In genomic region chr4:62454995-62455394, GRCm38 (mm10) we compare ENCODE assay signal across 8 mouse cellular contexts. TPM values are rescaled to one million over a fixed set of nuclear protein-coding genes. Genes with fewer than 3 reads are reported as not detected.
A peak's percentile ranks its signal among the peaks of the same experiment; 100 is the strongest.
DNase-seq lines count a peak whose midpoint lies in the region; ATAC-seq lines count a peak whose summit lies in the region.

No protein-coding gene starts in this region.

- intact Hi-C loops in heart, postnatal 25 days (cut with DNase I) = loop anchor here (5.0 kb wide), 2 partner anchors 52 to 307 kb away; no protein-coding TSS in a partner anchor

- ATAC-seq in common myeloid progenitor, adult 5-6 weeks (replicated peaks; ENCODE audit: low read depth, poor library complexity, severe bottlenecking) = peak; percentile 84

- DNase-seq in heart, adult 8-10 months (ENCODE audit: low spot score) = peak; percentile 33
- DNase-seq in heart, postnatal 25 days (ENCODE audit: low spot score) = no peak
- DNase-seq in 3T3-L1 (ENCODE audit: low read depth, low spot score) (peak; percentile 57), MEL-GATA-1-ER (ENCODE audit: extremely low read depth, low read depth) (peak; percentile 31)
- peak; percentile 58 for DNase-seq in kidney, adult 9 months
- DNase-seq in lung, postnatal 25 days (ENCODE audit: low spot score) = peak; percentile 35
- peak; percentile 77 for DNase-seq in thymus, postnatal 4 days

RNA-seq across cellular contexts. Expression of gene Wdr31, which starts 15.7 kb away (rescaled TPM):
- total RNA-seq in heart, adult 8-10 months (2022) = under 1 TPM; 0.44 to 0.90 (median 0.61) TPM
- total RNA-seq in heart, postnatal 25 days (2021) = under 1 TPM; 0.42 to 0.48 TPM
- total RNA-seq in common myeloid progenitor, adult 5-6 weeks (2017) = 0.39 and 0.82 TPM in 2 replicates

RNA-seq across cellular contexts. Expression of gene Rnf183, which starts 19.9 kb away (rescaled TPM):
- not detected for total RNA-seq in heart, adult 8-10 months (2022)
- total RNA-seq in heart, postnatal 25 days (2021) = not detected
- not detected in 2 replicates for total RNA-seq in common myeloid progenitor, adult 5-6 weeks (2017)

RNA-seq across cellular contexts. Expression of gene Bspry, which starts 24.9 kb away (rescaled TPM):
- under 1 TPM in 2 of 4 experiments, not detected in 2; 0.16 to 0.23 TPM for total RNA-seq in heart, adult 8-10 months (2022)
- not detected for total RNA-seq in heart, postnatal 25 days (2021)
- total RNA-seq in common myeloid progenitor, adult 5-6 weeks (2017) = 0.27 TPM in 1 of 2 replicates, not detected in the other

RNA-seq across cellular contexts. Expression of gene Prpf4, which starts 46.4 kb away (rescaled TPM):
- 10 to 100 TPM; 10.0 to 11.8 (median 10.3) TPM for total RNA-seq in heart, adult 8-10 months (2022)
- 1 to 10 TPM; 9.5 to 9.6 TPM for total RNA-seq in heart, postnatal 25 days (2021)
- 19.8 and 23.4 TPM in 2 replicates for total RNA-seq in common myeloid progenitor, adult 5-6 weeks (2017)

RNA-seq across cellular contexts. Expression of gene Cdc26, which starts 46.6 kb away (rescaled TPM):
- total RNA-seq in heart, adult 8-10 months (2022) = 10 to 100 TPM; 43.2 to 50.7 (median 47.0) TPM
- 10 to 100 TPM; 42.9 to 45.1 TPM for total RNA-seq in heart, postnatal 25 days (2021)
- 126 and 145 TPM in 2 replicates for total RNA-seq in common myeloid progenitor, adult 5-6 weeks (2017)
